Mouse (Mus musculus) cerebellum, adult 11-12 months (tissue): ENCODE data around the gene Hcn4.

Source experiments
- DNase-seq: peaks from one replicate; pipeline ENCODE4 v3.0.0; 2022

The Hcn4 gene

GRCm38 (mm10) chr9:58849576-58850315 lies 26.5 kb downstream of the Hcn4 start:
- no peak for DNase-seq

- DNase-seq = no peak
Observed at GRCm38 (mm10) chr9:58854931-58855330, 31.7 kb downstream of the Hcn4 start.

- no peak for DNase-seq
Observed at GRCm38 (mm10) chr9:58859080-58859635, 35.9 kb downstream of the Hcn4 start.

GRCm38 (mm10) chr9:58863826-58864225 lies 40.6 kb downstream of the Hcn4 start:
- no peak for DNase-seq

GRCm38 (mm10) chr9:58871141-58871540 lies 47.9 kb downstream of the Hcn4 start:
- DNase-seq = no peak

- peak; percentile 52 for DNase-seq
Observed at GRCm38 (mm10) chr9:58873541-58874324, 50.5 kb downstream of the Hcn4 start.

GRCm38 (mm10) chr9:58874354-58874753 lies 51.1 kb downstream of the Hcn4 start:
- DNase-seq = no peak

GRCm38 (mm10) chr9:58875439-58875838 lies 52.2 kb downstream of the Hcn4 start:
- DNase-seq = no peak

- DNase-seq = peak; percentile 87
Observed at GRCm38 (mm10) chr9:58876946-58877625, 53.9 kb downstream of the Hcn4 start.

- no peak for DNase-seq
Observed at GRCm38 (mm10) chr9:58879836-58880235, 56.6 kb downstream of the Hcn4 start.

GRCm38 (mm10) chr9:58882686-58883085 lies 59.5 kb downstream of the Hcn4 start:
- DNase-seq = no peak

- no peak for DNase-seq
Observed at GRCm38 (mm10) chr9:58889782-58890448, 66.7 kb downstream of the Hcn4 start.

GRCm38 (mm10) chr9:58890893-58891292 lies 67.7 kb downstream of the Hcn4 start:
- DNase-seq = no peak

GRCm38 (mm10) chr9:58891840-58892640 lies 68.8 kb downstream of the Hcn4 start:
- DNase-seq = no peak

GRCm38 (mm10) chr9:58899602-58900001 lies 76.4 kb downstream of the Hcn4 start:
- no peak for DNase-seq

- peak; percentile 10 for DNase-seq
Observed at GRCm38 (mm10) chr9:58902869-58903585, 79.8 kb downstream of the Hcn4 start.
